Mouse (Mus musculus): ENCODE data around the gene Rapsn.

Rapsn gene

GRCm38 (mm10) chr2:91081775-91082695 is 46.6 kb downstream of the Rapsn start, which contains the start of gene Spi1:
Spi1 (plus strand) TSS chr2:91082390.
- DNase-seq = no peak

- no peak for DNase-seq
Observed at GRCm38 (mm10) chr2:91082844-91083243, 47.4 kb downstream of the Rapsn start.

DNA sequence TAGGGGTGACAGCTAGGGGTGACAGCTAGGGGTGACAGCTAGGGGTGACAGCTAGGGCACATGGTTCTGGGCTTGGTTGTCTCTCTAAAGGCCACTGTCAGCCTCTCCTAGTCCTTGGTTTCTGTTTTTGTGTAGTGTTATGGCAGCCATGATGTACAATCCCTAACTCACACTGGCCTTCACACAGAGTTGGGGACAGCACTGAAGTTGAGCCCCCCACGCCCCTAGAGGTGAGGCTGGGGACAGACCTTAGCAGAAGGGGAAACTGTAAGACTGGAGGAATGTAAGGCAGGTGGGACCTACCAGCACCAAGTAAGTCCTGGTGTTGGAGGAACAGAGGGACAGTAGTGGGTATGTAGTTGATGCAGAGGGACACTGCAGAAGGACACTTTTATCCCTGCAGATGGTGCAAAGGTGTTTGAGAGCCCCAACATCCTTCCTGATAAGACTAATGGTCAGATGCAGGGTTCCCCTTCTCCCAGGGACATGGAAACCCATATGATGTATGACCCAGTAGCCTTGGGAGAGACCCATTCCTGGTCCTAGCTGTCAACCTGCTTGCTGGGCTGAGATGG is 48.0 kb downstream of the Rapsn start:
- no peak for DNase-seq

GRCm38 (mm10) chr2:91084179-91084820 is 48.9 kb downstream of the Rapsn start:
- DNase-seq = no peak

DNA sequence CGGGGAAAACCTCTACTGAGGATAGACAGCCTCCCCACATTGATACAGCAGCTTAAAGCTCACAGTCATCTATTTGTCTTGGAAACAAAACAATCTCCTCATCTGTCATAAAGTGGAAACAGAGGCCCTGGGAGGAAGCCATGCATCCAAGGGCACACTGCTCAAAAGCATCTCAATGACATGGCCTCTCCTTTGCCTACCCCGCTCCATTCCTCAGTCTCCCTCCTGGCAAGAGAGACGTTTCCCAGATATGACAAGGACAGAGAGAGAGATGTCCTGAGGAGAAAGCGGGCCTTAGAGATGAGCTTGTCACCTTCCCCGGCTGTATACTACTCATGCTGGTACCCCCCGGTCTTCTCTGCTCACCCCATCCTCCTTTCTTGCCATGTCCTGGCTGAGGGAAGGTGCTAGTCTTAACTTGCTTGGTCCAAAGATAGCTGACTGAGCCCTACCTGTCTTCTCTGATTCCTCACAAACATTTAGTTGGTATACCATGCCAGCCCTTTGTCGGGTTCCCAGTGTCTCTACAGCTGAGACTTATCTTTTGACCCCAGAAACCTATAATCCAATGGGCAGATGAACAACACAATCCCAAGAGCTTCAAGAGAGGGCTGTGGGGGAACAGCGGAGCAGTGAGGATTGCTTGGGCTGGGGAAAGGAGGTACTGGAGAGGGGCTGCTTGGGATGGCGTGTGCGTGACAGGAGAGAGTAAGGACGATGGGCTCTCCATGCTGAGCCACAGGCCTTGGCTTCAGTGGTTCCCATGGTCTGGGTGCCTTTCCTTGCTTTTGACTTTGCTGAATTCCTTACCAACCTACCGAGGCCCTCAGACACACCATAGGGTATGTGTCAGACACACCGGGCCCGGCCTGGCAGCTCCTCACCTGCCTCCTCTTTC is 50.3 kb downstream of the Rapsn start:
- no peak for DNase-seq

DNA sequence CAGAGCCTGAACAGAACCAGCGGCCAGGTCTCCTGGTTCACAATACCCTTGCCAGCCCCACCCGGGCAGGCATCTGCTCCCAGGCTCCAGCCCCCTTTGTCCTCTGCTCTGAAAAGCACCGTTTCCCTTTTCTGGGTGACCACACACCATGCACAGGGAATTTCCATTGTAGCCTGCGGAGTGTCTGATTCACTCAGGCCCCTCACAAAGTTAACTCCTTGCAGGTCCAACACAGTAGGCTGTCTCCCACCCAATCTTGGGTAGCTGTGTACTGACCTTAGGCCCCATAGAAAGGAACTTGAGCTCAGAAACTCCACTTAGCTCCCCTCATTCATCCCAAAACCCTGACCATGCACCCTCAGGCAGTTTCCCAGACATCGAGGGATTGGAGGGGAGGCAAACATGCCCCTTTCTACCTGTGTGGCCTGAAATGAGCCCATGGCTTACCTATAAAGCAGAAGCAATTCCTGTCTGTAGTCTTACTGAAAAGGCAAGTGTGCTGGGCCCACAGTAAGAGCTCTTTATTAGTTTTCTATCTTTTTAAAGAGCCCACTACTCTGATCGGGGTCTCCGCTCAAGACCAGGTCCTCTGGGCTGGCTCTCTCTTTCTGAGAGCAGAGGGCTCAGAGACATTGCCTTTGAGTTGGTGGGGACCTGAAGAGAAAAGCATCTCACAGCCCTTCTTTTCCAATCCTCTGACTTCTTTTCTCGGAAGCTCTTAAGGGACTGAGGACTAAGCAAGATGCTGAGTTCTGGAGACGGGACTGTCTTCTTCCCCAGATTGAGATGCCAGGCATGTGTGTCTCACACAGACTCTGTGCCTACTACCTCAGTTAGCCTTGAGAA is 51.2 kb downstream of the Rapsn start:
- DNase-seq = no peak

DNA sequence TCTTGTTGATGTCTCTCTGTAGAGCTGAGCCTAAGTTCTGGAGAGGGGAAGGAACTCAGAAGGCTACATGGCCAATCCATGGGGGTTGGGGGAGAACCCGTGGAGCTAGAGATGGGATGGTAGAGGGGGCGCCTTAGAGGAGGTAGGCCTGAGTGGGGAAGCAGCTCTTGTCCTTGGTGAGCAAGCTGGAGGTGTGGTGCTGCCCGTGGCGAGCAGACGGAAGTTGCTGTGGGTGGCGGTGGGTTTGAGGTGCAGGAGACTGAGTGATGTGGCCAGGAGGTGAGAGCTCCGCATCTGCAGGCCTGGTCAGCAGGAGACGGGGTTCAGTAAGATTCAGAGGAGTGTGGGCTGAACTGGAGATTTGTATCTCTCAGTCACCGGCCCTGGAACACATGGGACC is 52.0 kb downstream of the Rapsn start:
- no peak for DNase-seq

DNA sequence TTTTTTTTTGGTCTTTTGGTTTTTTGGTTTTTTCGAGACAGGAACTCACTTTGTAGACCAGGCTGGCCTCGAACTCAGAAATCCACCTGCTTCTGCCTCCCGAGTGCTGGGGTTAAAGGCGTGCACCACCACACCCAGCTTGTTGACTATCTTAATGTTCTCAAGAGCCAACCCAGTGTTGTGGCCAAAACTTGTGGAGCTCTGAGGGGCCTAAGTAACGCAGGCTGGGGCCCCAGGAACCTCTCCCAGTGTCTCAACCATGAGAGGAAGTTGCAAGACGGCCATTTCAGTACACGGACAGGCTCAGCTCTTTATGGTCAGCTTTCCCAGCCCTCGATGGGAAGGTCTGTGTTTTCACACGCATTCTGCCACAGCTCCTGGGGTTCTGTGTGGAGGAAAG is 53.6 kb downstream of the Rapsn start:
- no peak for DNase-seq

DNA sequence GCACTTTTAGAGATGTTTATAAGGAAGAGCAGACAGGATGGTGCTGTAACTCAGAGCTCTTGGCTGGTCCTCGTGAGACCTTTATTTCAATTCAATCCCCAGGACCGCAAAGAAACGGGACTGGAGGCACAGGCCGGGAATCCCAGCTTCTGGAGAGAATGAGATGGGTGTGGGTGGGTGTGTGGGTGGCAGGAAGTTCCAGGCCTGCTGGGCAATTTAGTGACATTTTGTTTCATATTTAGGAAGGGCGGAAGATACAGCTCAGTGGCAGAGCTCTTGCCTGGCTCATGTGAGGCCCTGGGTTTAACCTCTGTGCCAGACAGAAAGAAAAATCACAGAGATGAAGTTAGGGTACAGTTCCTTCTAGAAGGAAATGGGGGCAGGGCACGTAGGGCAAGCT is 54.8 kb downstream of the Rapsn start:
- DNase-seq = no peak

GRCm38 (mm10) chr2:91090827-91091226 is 55.4 kb downstream of the Rapsn start:
- DNase-seq = peak; percentile 66

Measured in right cerebral cortex, adult 18-20 months (tissue).